Mouse (Mus musculus) bone marrow, adult 2 months (tissue): ENCODE data around the gene Kdm2a.

Experiments
- CTCF ChIP-seq: fragments of 200-500 bp; IDR thresholded peaks from 2 replicates; pipeline ENCODE4 v1.5.1; 2011; ENCODE audit warnings: low read length, control low read depth; ENCODE audit not compliant: control insufficient read depth, insufficient read depth
- POLR2A ChIP-seq: fragments of 200-500 bp; IDR thresholded peaks from 2 replicates; pipeline ENCODE4 v1.6.1; 2011; ENCODE audit warnings: low read depth, mild to moderate bottlenecking, control low read depth, low read length, borderline replicate concordance; ENCODE audit not compliant: control insufficient read depth

- TF ChIP-seq CTCF (no peak), POLR2A (no peak)
These were observed 874 bp upstream of the Kdm2a start for GRCm38 (mm10) chr19:4398959-4399358.
